ENCODE assay signal across 24 mouse cellular contexts in genomic region chr4:137304106-137304505, GRCm38 (mm10). TPM values are rescaled to one million over a fixed set of nuclear protein-coding genes. Genes with fewer than 3 reads are reported as not detected.
"Had no signal": no experiment of that assay in that cellular context is flagged by ENCODE, and none has a peak within 500 bp of the region (broad histone marks: within the 10 kb centered on the region; RNA-seq: fewer than 3 reads in every experiment).

No protein-coding gene starts in this region.

- H3K36me3 ChIP-seq: heart, embryonic 13.5 days; heart, embryonic 15.5 days; hindbrain, embryonic 13.5 days; hindbrain, embryonic 15.5 days; limb, embryonic 12.5 days; liver, embryonic 13.5 days; liver, embryonic 15.5 days had no signal

- H3K9me3 ChIP-seq: heart, embryonic 13.5 days; heart, embryonic 15.5 days; hindbrain, embryonic 13.5 days; hindbrain, embryonic 15.5 days; limb, embryonic 10.5 days; limb, embryonic 12.5 days; liver, embryonic 13.5 days; liver, embryonic 15.5 days had no signal

- H3K27ac ChIP-seq: heart, embryonic 13.5 days; heart, embryonic 15.5 days; hindbrain, embryonic 13.5 days; hindbrain, embryonic 15.5 days; hindbrain, postnatal 0 days; left cerebral cortex, adult 2 months; limb, embryonic 10.5 days; limb, embryonic 12.5 days; liver, embryonic 13.5 days; liver, embryonic 15.5 days had no signal

- H3K27me3 ChIP-seq: heart, embryonic 13.5 days; heart, embryonic 15.5 days; hindbrain, embryonic 13.5 days; hindbrain, embryonic 15.5 days; limb, embryonic 12.5 days; liver, embryonic 13.5 days; liver, embryonic 15.5 days had no signal

- H3K4me3 ChIP-seq: heart, embryonic 13.5 days; heart, embryonic 15.5 days; hindbrain, embryonic 13.5 days; hindbrain, embryonic 15.5 days; left cerebral cortex, adult 2 months; limb, embryonic 10.5 days; limb, embryonic 12.5 days; liver, embryonic 13.5 days; liver, embryonic 15.5 days had no signal

- H3K9ac ChIP-seq: forebrain, postnatal 0 days; heart, embryonic 13.5 days; heart, embryonic 15.5 days; hindbrain, embryonic 13.5 days; hindbrain, embryonic 15.5 days; limb, embryonic 12.5 days; liver, embryonic 13.5 days; liver, embryonic 15.5 days; liver, postnatal 0 days had no signal

- H3K4me1 ChIP-seq: liver, embryonic 15.5 days had no signal

- DNase-seq: forebrain, postnatal 0 days; gastrocnemius, postnatal 10 days; gastrocnemius, postnatal 36 days; heart, adult 18-20 months; heart, postnatal 14 days; heart, postnatal 36 days; kidney, adult 11 months; kidney, adult 8-10 months; kidney, postnatal 10 days; kidney, postnatal 25 days; kidney, postnatal 4 days; liver; liver, embryonic 13.5 days; liver, postnatal 0 days had no signal

RNA-seq across cellular contexts. Expression of gene Wnt4, which starts 26.8 kb away (rescaled TPM):
- total RNA-seq: hematopoietic stem cell, adult 5-6 weeks had no signal
